Mouse (Mus musculus) MEL (cell line): ENCODE measurements around the gene Frmd4a.

Experiments
- CTCF ChIP-seq, 3 experiments: IDR thresholded peaks in 2 of 3; conservative IDR thresholded peaks in 1 of 3; 2 replicates each; pipeline ENCODE4 v1.5.1; 2011 to 2012; ENCODE audit warnings: low read length in 3 of 3, low read depth in 2 of 3, mild to moderate bottlenecking in 2 of 3, improper control_type of control experiment in 1 of 3, inconsistent platforms in 1 of 3, mixed read lengths in 1 of 3, moderate library complexity in 1 of 3; ENCODE audit not compliant: control insufficient read depth in 1 of 3, insufficient read depth in 1 of 3, poor library complexity in 1 of 3, severe bottlenecking in 1 of 3
- KAT2A ChIP-seq: conservative IDR thresholded peaks from 2 replicates; pipeline ENCODE4 v1.6.1; 2012; ENCODE audit warnings: low read depth, low read length, improper control_type of control experiment, inconsistent platforms
- POLR2A ChIP-seq, 2 experiments: IDR thresholded peaks; 2 replicates each; pipeline ENCODE4 v1.6.1; 2011 to 2012; ENCODE audit warnings: low read length in 2 of 2, mild to moderate bottlenecking in 2 of 2, control low read depth in 1 of 2, improper control_type of control experiment in 1 of 2, low read depth in 1 of 2, moderate library complexity in 1 of 2; ENCODE audit not compliant: control insufficient read depth in 1 of 2, insufficient read depth in 1 of 2, poor library complexity in 1 of 2
- RAD21 ChIP-seq: IDR thresholded peaks from 2 replicates; pipeline ENCODE4 v1.6.1; 2011; ENCODE audit warnings: mild to moderate bottlenecking, low read depth, low read length, improper control_type of control experiment

DNA sequence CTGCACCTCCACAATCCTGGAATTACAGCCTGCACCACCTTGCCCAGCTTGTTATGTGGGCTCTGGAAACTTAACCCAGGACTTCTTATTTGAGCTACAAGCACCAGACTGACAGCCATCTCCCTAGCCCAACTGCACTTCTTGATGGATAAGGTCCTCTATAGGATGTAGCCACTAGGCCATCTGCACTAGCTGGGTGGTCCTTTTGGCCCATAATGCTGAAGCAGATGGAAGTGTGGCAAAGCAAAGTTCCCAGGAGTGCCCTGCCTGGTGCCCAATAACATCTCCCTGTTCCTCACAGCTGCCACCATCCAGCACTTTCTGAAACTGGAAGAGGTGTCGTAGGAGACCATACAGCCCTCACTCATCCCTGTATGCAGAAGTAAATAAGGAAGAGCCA, 353.8 kb downstream of the Frmd4a start:
- TF ChIP-seq RAD21 (no peak), CTCF (IDR thresholded peaks at IDR 0.05 in 2 of 3, conservative IDR thresholded peaks at IDR 0.05 in 1 of 3; ENCODE audit: control insufficient read depth in 1 of 3, insufficient read depth in 1 of 3, low read depth in 2 of 3, low read length in 3 of 3, poor library complexity in 1 of 3, severe bottlenecking in 1 of 3) (no peak), POLR2A (IDR thresholded peaks at IDR 0.05; ENCODE audit: control insufficient read depth in 1 of 2, insufficient read depth in 1 of 2, low read depth in 1 of 2, low read length in 2 of 2, poor library complexity in 1 of 2) (no peak), KAT2A (no peak)
